Mouse (Mus musculus): ENCODE measurements around the gene Mbl1.

DNA sequence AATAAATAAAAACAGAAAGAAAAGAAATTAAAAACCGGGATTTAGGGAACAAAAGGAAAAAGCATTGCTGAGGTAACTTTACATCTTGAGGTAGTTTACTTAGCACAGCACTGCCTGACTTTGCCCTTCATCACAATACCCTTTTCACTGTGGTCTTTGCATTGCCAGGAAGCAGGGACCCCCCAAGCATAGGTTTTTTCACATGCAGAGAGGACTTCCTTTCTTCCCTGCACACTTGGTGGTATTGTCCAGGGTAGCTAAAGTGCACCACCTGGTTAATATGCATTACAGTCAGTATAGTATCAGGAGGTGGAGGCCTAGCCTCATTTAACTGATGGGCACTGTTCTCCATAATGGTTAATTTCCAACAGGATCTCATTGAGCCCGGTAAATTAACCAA, 38.2 kb downstream of the Mbl1 start:
- no peak for TF ChIP-seq CTCF (IDR thresholded peaks at IDR 0.05; ENCODE audit: borderline replicate concordance, insufficient read depth, low read depth, low read length)
- no peak for TF ChIP-seq POLR2A (IDR thresholded peaks at IDR 0.05; ENCODE audit: borderline replicate concordance, insufficient read depth, low read length)

All from cerebellum, adult 2 months (tissue).